Mouse (Mus musculus): Measurements from ENCODE around the gene Speer4e.
"Not testable (repeated sequence)": the region's sequence is repeated elsewhere in the genome, so short reads cannot be mapped to it uniquely, and the experiment has no call there.

Speer4e gene

DNA sequence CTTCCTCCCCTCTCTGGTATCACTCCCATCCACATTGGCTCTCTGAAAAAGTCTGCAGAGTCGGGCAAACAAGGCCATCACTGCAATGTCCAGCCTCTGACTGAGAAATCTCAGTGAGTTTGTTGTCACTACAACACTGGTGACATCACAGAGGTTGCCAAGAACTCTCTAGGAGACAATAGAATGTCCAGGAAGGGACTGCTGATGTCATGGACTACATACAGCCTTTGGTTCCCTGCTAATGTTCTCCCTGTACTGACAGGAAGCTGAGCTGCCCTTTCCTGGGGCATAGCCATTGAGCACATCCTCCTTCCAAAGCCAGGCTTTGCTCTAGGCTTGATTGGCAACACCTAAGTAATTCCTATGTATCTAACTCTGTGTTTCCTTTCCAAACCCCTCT lies at the start of gene Speer4e:
Speer4e (minus strand) TSS at position 101 of the 400 bp plus-strand sequence.
- in situ Hi-C loops (cut with MseI, MboI) = not testable (repeated sequence)

DNA sequence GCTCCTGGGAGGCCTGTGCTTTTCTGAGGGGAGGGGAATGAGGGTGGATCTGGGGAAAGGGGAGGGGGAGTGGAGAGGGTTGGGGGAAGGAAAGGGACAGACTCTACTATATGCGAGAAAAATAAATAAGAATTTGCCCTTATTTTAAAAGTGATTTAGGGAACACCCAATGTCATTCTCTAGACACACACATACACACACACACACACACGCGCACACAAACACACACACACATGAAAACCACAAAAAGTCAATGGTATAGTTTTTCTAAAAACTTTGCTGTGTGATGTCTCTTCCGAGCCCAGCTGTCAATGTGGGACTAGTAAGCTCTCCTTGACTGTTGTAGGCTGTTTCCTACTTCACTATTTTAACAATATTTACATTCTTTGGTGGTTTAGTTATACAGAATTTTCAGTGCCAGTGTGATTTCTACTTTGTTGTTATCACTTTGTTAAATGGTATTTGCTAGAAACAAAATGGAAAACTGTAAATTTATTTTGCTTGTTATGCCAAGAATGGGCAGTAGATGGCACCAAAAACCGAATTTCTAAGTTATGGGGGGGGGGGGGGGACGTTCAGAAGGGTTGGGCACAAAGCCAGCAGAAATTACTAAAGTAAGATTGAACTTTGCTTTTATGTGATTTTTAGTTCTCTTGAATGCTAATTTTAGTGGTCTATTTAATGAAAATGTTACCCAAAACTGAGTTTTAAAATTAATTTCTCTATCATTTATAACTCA lies 48.6 kb upstream of the Speer4e start:
- in situ Hi-C loops (cut with MseI, MboI) = not testable (repeated sequence)

GRCm38 (mm10) chr5:14978835-14979234 lies 40.6 kb upstream of the Speer4e start, which contains the start of gene Gm10354:
Gm10354 (minus strand) TSS chr5:14978935.
- in situ Hi-C loops (cut with MseI, MboI) = not testable (repeated sequence)

- in situ Hi-C loops (cut with MseI, MboI) = not testable (repeated sequence)
Observed at GRCm38 (mm10) chr5:14977368-14977767, 39.1 kb upstream of the Speer4e start.

DNA sequence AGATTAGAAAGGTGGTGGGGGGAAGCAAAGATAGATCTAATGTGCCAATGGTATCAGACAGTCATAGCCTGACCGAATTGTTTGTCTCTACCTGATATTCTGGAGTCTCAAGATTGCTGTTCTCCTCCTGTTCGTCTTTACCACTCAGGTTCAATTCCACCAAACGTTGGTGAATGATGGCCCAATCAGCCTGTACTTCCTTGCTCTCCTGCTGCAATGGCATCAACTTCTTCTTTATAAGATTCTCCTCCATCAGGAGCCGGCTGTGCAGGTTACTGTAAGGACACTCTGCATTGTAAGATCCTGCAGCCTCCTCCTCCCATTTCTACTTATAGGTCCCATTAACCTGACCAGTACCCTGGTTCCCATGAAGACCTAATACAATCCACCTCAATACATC lies 37.1 kb upstream of the Speer4e start:
- in situ Hi-C loops (cut with MseI, MboI) = not testable (repeated sequence)

GRCm38 (mm10) chr5:14972841-14973240 lies 34.6 kb upstream of the Speer4e start:
- in situ Hi-C loops (cut with MseI, MboI) = not testable (repeated sequence)

DNA sequence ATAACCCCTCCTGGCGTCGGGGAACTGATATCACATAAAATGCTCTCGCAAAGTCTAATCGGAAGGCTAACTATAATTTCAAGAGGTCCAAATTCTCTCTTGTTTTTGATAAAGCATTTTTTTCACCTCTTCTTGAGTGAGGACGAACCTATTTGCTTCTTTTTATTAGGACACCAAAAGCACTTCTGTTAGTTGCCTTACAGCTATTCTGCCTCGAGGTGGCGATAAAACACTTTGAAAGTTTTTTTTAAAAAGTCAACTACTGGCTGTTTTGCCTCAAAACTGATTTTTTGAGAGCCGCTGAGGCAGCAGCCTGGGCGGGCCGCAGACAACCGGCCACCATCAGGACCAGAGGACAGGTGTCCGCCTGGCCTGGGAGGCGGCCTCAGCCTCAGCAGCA lies 25.6 kb upstream of the Speer4e start:
- in situ Hi-C loops (cut with MseI, MboI) = not testable (repeated sequence)

DNA sequence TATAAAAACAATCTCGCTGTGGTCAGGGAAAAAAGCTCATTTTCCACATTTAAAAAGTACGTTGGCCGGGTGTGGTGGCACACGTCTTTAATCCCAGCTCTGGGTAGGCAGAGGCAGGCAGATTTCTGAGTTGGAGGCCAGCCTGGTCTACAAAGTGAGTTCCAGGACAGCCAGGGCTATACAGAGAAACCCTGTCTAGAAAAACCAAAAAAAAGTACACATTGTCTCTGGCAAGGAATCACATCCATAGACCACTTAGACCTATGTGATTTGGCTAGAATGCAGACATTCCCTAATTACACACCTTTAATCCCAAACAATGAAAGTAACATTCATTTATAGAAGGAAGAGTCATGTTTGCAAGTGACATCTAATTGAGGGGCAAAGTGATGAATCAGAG lies 23.3 kb upstream of the Speer4e start:
- in situ Hi-C loops (cut with MseI, MboI) = not testable (repeated sequence)

- in situ Hi-C loops (cut with MseI, MboI) = not testable (repeated sequence)
Observed at GRCm38 (mm10) chr5:14955928-14956706, 17.9 kb upstream of the Speer4e start.

DNA sequence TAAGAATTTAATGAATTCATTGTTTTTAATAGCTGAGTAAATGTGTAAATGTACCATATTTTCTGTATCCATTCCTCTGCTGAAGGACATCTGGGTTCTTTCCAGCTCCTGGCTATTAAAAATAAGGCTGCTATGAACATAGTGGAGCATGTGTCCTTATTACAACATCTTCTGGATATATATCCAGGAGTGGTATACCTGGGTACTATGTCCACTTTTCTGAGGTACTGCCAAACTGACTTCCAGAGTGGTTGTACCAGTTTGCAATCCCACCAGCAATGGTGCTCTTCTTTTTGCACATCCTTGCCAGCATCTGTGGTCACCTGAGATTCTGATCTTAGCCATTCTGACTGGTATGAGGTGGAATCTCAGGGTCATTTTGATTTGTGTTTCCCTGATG lies 15.4 kb upstream of the Speer4e start:
- in situ Hi-C loops (cut with MseI, MboI) = not testable (repeated sequence)

DNA sequence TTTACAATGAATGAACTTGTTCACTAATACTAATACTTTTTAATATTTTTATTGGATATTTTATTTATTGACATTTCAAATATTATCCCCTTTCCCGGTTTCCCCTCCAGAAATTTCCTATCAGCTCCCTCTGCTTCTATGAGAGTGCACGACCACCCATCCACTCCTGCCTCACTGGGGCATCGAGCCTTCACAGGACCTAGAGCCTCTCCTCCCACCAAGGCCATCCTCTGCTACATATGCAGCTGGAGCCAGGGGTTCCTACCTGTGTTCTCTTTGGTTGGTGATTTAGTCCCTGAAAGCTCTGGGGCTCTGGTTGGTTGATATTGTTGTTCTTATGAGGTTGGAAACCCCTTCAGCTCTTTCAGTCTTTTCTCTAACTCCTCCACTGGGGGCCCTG lies 14.5 kb upstream of the Speer4e start:
- in situ Hi-C loops (cut with MseI, MboI) = not testable (repeated sequence)

GRCm38 (mm10) chr5:14951822-14952221 lies 13.6 kb upstream of the Speer4e start:
- in situ Hi-C loops (cut with MseI, MboI) = not testable (repeated sequence)

DNA sequence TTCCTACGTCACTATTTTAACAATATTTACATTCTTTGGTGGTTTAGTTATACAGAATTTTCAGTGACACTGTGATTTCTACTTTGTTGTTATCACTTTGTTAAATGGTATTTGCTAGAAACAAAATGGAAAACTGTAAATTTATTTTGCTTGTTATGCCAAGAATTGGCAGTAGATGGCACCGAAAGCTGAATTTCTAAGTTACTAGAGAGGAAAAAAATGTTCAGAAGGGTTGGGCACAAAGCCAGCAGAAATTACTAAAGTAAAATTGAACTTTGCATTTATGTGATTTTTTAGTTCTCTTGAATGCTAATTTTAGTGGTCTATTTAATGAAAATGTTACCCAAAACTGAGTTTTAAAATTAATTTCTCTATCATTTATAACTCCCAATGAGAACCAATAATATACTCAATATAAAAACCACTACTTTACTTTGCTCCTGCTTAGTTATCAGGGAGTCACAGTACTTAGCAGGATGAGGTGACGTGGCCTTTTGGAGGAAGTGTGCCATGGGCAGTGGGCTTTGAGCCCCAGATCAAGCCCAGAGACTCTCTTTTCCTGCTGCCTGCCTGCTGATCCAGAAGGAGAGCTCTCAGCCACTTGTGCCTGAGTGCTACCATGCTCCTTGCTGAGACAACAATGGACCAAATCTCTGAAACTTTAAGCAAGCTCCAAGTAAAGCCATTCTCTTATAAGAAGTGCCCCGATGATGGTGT lies 9.4 kb upstream of the Speer4e start:
- in situ Hi-C loops (cut with MseI, MboI) = not testable (repeated sequence)

DNA sequence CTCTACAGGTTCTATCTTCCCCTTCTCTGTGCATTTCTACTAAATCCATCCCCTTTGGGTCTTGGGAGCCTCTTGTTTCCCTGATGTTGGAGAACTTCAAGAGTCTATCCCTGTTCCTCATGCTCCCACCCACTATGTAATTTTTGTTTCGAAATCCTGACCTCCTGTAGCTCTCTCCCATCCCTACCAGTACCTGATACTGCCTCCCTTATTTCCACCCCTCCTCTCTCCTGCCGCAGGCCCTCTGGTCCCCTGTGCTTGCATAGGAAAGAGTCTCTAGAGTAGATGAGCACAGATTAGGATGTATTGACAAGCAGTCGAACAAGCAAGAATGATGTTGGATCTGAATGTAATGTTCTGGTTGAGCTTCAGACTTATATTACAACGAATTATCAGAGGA lies 7.3 kb upstream of the Speer4e start:
- in situ Hi-C loops (cut with MseI, MboI) = not testable (repeated sequence)

DNA sequence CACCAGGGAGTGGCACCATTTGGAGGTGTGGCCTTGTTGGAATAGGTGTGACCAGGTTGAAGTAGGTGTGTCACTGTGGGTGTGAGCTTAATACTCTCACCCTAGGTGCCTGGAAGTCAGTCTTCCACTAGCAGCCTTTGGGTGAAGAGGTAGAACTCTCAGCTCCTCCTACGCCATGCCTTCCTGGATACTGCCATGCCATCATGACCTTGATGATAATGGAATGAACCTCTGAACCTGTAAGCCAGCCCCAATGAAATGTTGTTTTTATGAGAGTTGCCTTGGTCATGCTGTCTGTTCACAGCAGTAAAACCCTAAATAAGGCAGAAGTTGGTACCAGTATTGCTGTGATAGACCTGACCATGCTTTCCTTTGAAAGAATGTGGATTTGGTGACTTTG lies 2.8 kb upstream of the Speer4e start:
- in situ Hi-C loops (cut with MseI, MboI) = not testable (repeated sequence)

DNA sequence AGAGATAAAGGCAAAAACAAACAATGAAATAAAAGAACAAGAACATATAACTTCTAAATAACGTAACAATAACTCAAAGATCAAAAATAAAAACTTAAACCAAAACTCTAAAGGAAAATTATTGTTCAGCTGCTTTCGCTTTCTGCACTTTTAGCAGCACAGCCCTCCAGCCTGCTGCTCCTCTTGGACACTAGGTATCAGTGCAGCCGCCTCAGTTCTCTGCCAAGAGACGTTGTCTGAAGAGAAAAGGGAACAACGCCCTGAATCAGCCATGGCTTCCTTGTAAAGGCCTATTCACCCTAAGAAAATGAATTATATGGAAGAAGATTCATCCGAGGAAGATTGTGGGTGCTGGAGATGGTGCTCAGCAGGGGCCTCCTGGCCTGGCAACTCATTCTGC lies 4.5 kb downstream of the Speer4e start:
- in situ Hi-C loops (cut with MseI, MboI) = not testable (repeated sequence)

GRCm38 (mm10) chr5:14927047-14927446 lies 11.2 kb downstream of the Speer4e start:
- in situ Hi-C loops (cut with MseI, MboI) = not testable (repeated sequence)

GRCm38 (mm10) chr5:14914799-14915198 lies 23.4 kb downstream of the Speer4e start, which contains the start of gene Gm9758:
Gm9758 (minus strand) TSS chr5:14914899.
- in situ Hi-C loops (cut with MseI, MboI) = not testable (repeated sequence)

DNA sequence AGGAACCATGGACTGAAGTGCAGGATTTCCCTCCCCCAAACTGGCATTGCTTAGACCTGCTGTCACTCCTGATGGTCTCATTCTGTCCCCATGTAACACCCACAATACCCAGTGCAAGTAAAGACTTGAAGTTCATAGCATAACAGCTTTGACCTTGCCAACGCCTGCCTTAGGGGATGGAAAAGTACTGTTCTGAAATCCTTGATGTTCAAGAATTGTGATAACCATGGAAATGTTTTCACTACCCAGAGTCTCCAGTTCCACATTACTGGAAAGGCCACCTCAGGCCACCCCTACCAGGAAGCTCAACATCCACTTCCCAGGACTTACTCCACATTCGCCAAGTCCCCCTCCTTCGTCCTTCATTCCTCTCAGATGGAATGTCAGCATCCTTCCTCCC lies 23.9 kb downstream of the Speer4e start:
- in situ Hi-C loops (cut with MseI, MboI) = not testable (repeated sequence)

GRCm38 (mm10) chr5:14903539-14903938 lies 34.7 kb downstream of the Speer4e start:
- in situ Hi-C loops (cut with MseI, MboI) = not testable (repeated sequence)

DNA sequence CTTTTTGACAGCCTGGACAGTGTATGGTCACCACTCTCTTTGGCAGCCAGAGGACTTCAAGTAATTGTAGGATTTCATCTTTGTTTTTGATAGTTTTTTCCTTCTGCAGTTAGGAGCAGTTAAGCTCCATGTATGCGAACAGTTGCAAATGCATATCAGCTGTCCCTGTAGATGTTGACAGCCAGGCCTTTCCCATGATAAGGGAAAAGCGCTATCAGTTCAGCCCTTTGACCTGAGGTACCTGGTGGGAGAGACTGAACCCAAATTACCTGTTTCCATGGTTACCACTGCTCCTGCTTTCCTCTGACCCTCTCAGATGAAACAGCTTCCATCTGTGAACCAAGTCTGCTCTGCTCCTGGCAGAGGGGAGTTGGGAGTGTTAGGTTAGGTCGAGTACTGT lies 46.0 kb downstream of the Speer4e start:
- in situ Hi-C loops (cut with MseI, MboI) = no loop called here

- in situ Hi-C loops (cut with MseI, MboI) = not testable (repeated sequence)
Observed at GRCm38 (mm10) chr5:14885291-14885690, 52.9 kb downstream of the Speer4e start.

Data from mouse trophoblast stem cell (cell line).